Mouse (Mus musculus) frontal cortex, postnatal 10 days (tissue): ENCODE data around the gene Ubqln1.
"Not testable (repeated sequence)": the region's sequence is repeated elsewhere in the genome, so short reads cannot be mapped to it uniquely, and the experiment has no call there.

Experiments
- DNase-seq, 2 experiments: peaks; one replicate each; pipeline ENCODE4 v3.0.0; 2022; ENCODE audit warnings: low spot score in 2 of 2, mixed read lengths in 1 of 2

Gene Ubqln1

GRCm38 (mm10) chr13:58156031-58156430, 59.4 kb downstream of the Ubqln1 start:
- no peak for DNase-seq

- DNase-seq, result no peak
These were observed 65.0 kb downstream of the Ubqln1 start for GRCm38 (mm10) chr13:58150442-58150841.

GRCm38 (mm10) chr13:58149629-58150028, 65.8 kb downstream of the Ubqln1 start:
- no peak for DNase-seq

GRCm38 (mm10) chr13:58149033-58149558, 66.4 kb downstream of the Ubqln1 start:
- DNase-seq, result no peak

- DNase-seq, result no peak
These were observed 67.1 kb downstream of the Ubqln1 start for GRCm38 (mm10) chr13:58148256-58148831.

GRCm38 (mm10) chr13:58147760-58148159, 67.7 kb downstream of the Ubqln1 start:
- no peak for DNase-seq

- not testable (repeated sequence) for DNase-seq
These were observed 68.8 kb downstream of the Ubqln1 start for GRCm38 (mm10) chr13:58146603-58147002.

- DNase-seq, result no peak
These were observed 83.8 kb downstream of the Ubqln1 start for GRCm38 (mm10) chr13:58131692-58132091.

- no peak for DNase-seq
These were observed 85.7 kb downstream of the Ubqln1 start for GRCm38 (mm10) chr13:58129687-58130246.

GRCm38 (mm10) chr13:58128768-58129671, 86.4 kb downstream of the Ubqln1 start:
- DNase-seq, result peak; percentile 94 to 97

GRCm38 (mm10) chr13:58128396-58128767, 87.1 kb downstream of the Ubqln1 start, which contains the start of gene Hnrnpa0:
Hnrnpa0 (minus strand) TSS chr13:58128556.
- DNase-seq, result peak; percentile 88 to 94

- DNase-seq, result peak in 1 of 2 experiments; percentile 75
These were observed 87.6 kb downstream of the Ubqln1 start for GRCm38 (mm10) chr13:58127766-58128361.

GRCm38 (mm10) chr13:58126862-58127765, 88.3 kb downstream of the Ubqln1 start:
- no peak for DNase-seq
